Mouse (Mus musculus) liver, adult 2 months (tissue): Measurements from ENCODE around the gene Kat6b.

Experiments used
- CTCF ChIP-seq: fragments of 200-500 bp; IDR thresholded peaks from 2 replicates; pipeline ENCODE4 v1.5.1; 2011; ENCODE audit warnings: low read depth, low read length, control low read depth
- POLR2A ChIP-seq: fragments of 200-500 bp; IDR thresholded peaks from 2 replicates; pipeline ENCODE4 v1.6.1; 2011; ENCODE audit warnings: low read length, control low read depth; ENCODE audit not compliant: insufficient read depth; ENCODE audit errors: extremely low read depth

GRCm38 (mm10) chr14:21551655-21552054, 70.4 kb downstream of the Kat6b start:
- TF ChIP-seq POLR2A (no peak), CTCF (no peak)
